Mouse (Mus musculus) kidney, adult 2 months (tissue): ENCODE measurements around the gene Krt87.

ENCODE experiments used
- CTCF ChIP-seq: fragments of 200-500 bp; conservative IDR thresholded peaks from 2 replicates; pipeline ENCODE4 v1.5.1; 2011; ENCODE audit warnings: low read depth, mild to moderate bottlenecking, control low read depth, low read length, moderate library complexity, mixed read lengths; ENCODE audit not compliant: insufficient read depth, insufficient read length
- POLR2A ChIP-seq: fragments of 200-500 bp; IDR thresholded peaks from one replicate; pipeline ENCODE4 v1.6.1; 2011; ENCODE audit warnings: low read depth, low read length, control low read depth

- no peak; the same call in 1 of the 2 replicates for TF ChIP-seq CTCF
- TF ChIP-seq POLR2A = no peak
Observed at GRCm38 (mm10) chr15:101394908-101395307, 43.7 kb downstream of the Krt87 start.
